Mouse (Mus musculus) cerebellum, adult 2 months (tissue): ENCODE data around the gene Iars. TPM values are rescaled to one million over a fixed set of nuclear protein-coding genes. Genes with fewer than 3 reads are reported as not detected.

Experiments used
- DNase-seq, 2 experiments: peaks; one replicate each; pipeline ENCODE4 v3.0.0; 2021
- H3K27ac ChIP-seq: fragments of 200-500 bp; 2 replicates; pipeline ENCODE4 v1.5.1; 2012; ENCODE audit warnings: low read length, control low read depth, inconsistent platforms; ENCODE audit not compliant: insufficient read depth
- H3K27me3 ChIP-seq: fragments of 200-500 bp; 2 replicates; pipeline ENCODE4 v1.6.1; 2012; ENCODE audit warnings: inconsistent platforms, mild to moderate bottlenecking, low read length, moderate library complexity; ENCODE audit not compliant: control insufficient read depth, insufficient read depth
- H3K4me1 ChIP-seq: fragments of 200-500 bp; 2 replicates; pipeline ENCODE4 v1.6.1; 2011; ENCODE audit warnings: low read length; ENCODE audit not compliant: control insufficient read depth, insufficient read depth
- H3K4me3 ChIP-seq: fragments of 200-500 bp; replicated peaks from 2 replicates; pipeline ENCODE3; 2011; ENCODE audit warnings: mild to moderate bottlenecking, low read depth, low read length, control low read depth; ENCODE audit not compliant: insufficient read depth
- CTCF ChIP-seq: fragments of 200-500 bp; IDR thresholded peaks from 2 replicates; pipeline ENCODE4 v1.5.1; 2011; ENCODE audit warnings: low read depth, mild to moderate bottlenecking, control low read depth, low read length, moderate library complexity, borderline replicate concordance; ENCODE audit not compliant: insufficient read depth
- POLR2A ChIP-seq: fragments of 200-500 bp; IDR thresholded peaks from 2 replicates; pipeline ENCODE4 v1.6.1; 2011; ENCODE audit warnings: low read length, control low read depth, borderline replicate concordance; ENCODE audit not compliant: insufficient read depth
- WGBS: fragments of 180-500 bp; shearing (Covaris S2); methylation state at CpG from one replicate; pipeline ENCODE4 v1.1.7; 2018; 5-methylcytosine and 5-hydroxymethylcytosine counted together
- polyA plus RNA-seq: library from polyadenylated mRNA; depleted of rRNA; stranded (reverse); fragments of >200 nt; gene quantifications from 2 replicates; pipeline ENCODE4 v1.2.3, GENCODE M21; 2012

Iars gene
- polyA plus RNA-seq, 1 experiment: 45.5 TPM

DNA sequence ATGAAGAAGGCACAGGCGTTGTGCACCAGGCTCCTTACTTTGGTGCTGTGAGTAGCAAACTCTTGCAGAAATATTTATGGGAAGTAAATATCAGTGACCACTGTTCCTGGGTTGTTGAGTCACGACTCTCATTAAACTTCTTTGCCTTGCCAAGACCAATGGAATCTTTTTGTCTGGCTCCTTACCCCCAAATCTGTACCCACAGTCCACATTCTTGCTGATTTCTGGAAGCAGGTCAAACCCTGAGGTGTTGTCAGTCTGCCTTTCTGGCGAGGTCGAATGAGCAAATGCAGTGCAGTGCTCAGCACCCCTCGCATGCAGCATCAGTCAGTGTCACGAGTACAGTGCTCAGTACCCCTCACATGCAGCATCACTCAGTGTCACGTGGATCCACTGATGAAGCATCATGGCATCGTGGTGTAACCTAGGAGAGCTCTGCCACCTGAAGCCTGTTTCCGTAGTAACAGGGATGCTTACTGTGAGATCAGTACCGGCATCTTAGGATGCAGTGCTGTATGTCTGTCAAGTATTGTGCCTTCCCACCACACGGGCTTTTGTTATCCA, 21.4 kb downstream of the Iars start:
- 65% methylated on average over 11 of the region's 11 CpGs for WGBS
- H3K4me1 ChIP-seq: no peaks in the 10 kb centered on the region; the same call in 1 of the 2 replicates
- DNase-seq: no peak
- H3K4me3 ChIP-seq: no peak overlapping the region
- H3K27me3 ChIP-seq: no peaks in the 10 kb centered on the region
- no peak for TF ChIP-seq CTCF
- no peak for TF ChIP-seq POLR2A
- no peak overlapping the region for H3K27ac ChIP-seq

DNA sequence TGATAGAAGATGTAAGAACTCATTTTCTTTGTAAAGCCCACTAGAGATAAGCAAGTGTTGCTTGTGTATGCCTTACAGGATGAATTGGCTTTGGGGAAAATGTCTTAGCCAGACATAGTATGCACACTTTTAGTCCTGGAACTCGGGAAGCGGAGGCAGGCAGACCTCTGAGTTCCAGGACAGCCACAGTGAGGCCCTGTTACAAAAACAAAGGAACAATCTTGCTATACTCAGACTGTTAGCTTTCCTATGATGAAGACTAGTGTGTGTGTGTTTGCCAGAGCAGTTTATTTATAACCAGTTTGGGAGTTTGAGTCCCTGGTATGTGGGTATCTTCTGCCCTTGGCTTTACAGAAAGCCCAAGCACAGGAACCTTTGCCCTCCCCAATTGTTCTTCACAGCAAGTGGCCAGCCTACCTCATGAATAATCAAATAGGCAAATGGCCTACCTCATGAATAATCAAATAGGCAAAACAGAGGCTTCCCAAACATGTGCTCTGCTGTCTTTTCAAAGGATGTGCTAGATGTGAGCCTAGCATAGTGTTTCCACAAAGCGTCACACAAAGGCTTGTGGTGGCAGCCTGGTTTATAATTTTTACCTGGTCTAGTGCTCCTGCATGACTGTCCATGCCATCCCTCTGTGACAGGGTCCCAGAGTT, 24.3 kb downstream of the Iars start:
- no peaks in the 10 kb centered on the region; the same call in 1 of the 2 replicates for H3K4me1 ChIP-seq
- TF ChIP-seq POLR2A (no peak), CTCF (no peak)
- no peak overlapping the region for H3K27ac ChIP-seq
- no peak for DNase-seq
- 41% methylated on average over 3 of the region's 3 CpGs for WGBS
- H3K4me3 ChIP-seq: no peak overlapping the region
- H3K27me3 ChIP-seq: no peaks in the 10 kb centered on the region

DNA sequence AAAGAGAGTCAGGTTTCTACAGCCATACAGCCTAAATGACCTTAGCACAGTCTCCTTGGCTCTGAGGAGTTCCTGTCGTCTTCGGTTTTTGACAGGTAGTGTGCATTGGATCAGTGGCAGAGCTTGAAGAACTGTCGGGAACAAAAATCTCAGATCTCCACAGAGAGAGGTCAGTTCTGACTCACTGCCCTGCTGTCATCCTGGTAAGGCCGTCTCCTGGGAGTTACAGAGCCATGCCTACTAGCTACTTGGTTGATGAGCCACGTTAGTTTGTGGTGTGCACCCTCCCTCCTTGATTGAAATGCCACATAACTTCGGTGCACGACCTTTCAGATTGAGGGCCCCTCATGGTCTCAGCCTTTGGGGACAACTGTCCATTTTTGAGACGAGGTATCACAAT, 26.4 kb downstream of the Iars start:
- no peaks in the 10 kb centered on the region for H3K27me3 ChIP-seq
- no peak overlapping the region for H3K27ac ChIP-seq
- no peak for DNase-seq
- no peak overlapping the region for H3K4me3 ChIP-seq
- 86% methylated on average over 8 of the region's 8 CpGs for whole genome bisulfite sequencing
- no peaks in the 10 kb centered on the region; the same call in 1 of the 2 replicates for H3K4me1 ChIP-seq
- TF ChIP-seq POLR2A (no peak), CTCF (no peak)

DNA sequence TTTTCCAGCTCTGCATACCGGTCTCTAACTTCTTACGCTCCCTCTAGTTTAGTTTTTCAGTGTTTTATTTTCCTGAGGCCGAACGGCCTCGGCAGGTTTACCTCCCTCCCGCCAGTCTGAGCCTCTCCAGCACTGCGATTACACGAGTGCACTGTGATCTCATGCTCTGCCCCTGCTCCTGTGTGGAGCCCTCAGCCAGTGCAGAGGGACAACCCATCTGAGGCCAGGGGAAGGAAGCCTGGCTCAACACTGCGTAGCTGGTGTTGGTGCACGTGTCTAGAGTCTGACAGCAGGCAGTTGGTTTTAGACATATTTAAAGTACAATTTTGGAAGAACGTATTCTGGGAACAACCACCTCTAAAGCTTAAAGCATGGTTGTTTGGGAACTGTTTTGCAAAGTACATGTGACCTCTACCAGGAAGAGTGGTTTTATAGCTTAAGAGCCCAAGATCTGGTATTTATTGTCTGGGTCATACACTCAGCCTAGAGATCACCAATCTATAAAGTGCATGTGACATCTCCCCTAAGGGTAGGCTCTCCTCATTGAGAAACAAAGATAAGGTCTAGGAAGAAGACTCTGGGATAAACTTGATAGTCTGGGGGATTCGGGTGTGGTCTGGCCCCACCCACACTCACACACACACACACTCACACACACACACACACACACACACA, 30.3 kb downstream of the Iars start:
- no peaks in the 10 kb centered on the region for H3K4me1 ChIP-seq
- whole genome bisulfite sequencing: 95% methylated on average over 12 of the region's 12 CpGs
- H3K27ac ChIP-seq: no peak overlapping the region
- H3K27me3 ChIP-seq: no peaks in the 10 kb centered on the region
- H3K4me3 ChIP-seq: no peak overlapping the region
- TF ChIP-seq POLR2A (no peak), CTCF (no peak)
- no peak for DNase-seq

DNA sequence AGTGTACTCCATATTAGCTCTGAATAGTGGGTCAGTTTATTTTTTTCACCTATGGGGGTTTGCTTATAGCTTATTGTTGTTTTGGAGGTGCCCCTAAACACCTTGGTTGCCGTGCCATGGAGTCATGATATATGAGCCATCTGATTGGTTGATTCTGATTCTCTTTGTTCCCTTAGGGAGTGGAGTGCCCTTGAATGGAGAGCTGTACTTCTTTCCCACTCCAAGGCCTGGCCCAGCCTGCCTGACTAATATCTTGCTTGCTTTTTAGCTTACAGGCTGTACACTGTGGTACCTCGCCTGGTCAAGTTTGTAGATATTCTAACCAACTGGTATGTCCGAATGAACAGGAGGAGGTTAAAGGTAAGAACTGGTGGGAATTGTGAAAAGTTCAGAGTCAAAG, 37.4 kb downstream of the Iars start:
- WGBS: 88% methylated on average over 3 of the region's 3 CpGs
- no peak for DNase-seq
- no peak for TF ChIP-seq CTCF

DNA sequence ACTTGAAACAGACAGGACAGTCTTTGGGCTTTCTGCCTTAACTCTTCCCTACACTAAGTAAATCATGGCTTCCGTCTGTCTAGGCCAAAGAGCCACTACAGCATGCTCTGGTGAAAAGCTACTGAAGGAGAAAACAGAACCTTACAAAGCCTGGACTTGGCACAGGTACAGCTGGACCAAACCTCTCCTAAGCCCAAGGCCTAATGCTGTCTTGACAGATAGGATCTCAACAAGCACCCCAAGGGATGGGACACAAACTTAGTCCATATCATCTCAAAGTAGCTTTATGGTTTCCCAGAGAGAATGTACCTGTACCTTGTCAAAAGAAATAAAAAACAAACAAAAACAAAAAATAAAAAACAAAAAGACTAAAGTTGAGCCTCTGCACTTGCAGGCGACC, 54.5 kb downstream of the Iars start:
- TF ChIP-seq POLR2A (no peak), CTCF (no peak)
- H3K4me1 ChIP-seq: no peaks in the 10 kb centered on the region
- H3K4me3 ChIP-seq: no peak overlapping the region
- DNase-seq: no peak
- H3K27ac ChIP-seq: no peak overlapping the region
- H3K27me3 ChIP-seq: no peaks in the 10 kb centered on the region
- 74% methylated on average over 2 of the region's 2 CpGs for WGBS

More for the DNA sequence above, 37.4 kb downstream of the Iars start:
- H3K27me3 ChIP-seq: no peaks in the 10 kb centered on the region
- H3K4me1 ChIP-seq: no peaks in the 10 kb centered on the region
- no peak overlapping the region for H3K27ac ChIP-seq
- H3K4me3 ChIP-seq: no peak overlapping the region

DNA sequence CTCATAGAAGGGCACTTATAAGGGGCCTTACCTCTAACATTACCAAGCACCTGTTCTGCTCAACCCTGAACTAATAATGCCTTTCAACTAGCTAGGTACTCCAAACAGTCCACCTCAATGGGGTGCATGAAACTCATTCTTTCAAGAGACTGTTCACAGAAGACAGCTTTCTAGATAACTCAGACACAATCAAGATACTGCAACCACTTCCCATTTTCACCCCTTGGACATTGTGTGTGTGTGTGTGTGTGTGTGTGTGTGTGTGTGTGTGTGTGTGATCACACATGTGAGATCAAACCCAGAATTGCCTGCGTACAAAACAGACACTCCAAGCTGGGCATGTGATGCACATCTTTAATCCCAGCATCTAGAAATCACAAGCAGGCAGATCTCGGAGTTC, 56.1 kb downstream of the Iars start:
- Histone ChIP-seq H3K4me1 (no peaks in the 10 kb centered on the region), H3K27me3 (no peaks in the 10 kb centered on the region), H3K27ac (no peak overlapping the region), H3K4me3 (no peak overlapping the region)
- no peak for DNase-seq
- TF ChIP-seq CTCF (no peak), POLR2A (no peak)
- WGBS: 90% methylated on average over 2 of the region's 2 CpGs

DNA sequence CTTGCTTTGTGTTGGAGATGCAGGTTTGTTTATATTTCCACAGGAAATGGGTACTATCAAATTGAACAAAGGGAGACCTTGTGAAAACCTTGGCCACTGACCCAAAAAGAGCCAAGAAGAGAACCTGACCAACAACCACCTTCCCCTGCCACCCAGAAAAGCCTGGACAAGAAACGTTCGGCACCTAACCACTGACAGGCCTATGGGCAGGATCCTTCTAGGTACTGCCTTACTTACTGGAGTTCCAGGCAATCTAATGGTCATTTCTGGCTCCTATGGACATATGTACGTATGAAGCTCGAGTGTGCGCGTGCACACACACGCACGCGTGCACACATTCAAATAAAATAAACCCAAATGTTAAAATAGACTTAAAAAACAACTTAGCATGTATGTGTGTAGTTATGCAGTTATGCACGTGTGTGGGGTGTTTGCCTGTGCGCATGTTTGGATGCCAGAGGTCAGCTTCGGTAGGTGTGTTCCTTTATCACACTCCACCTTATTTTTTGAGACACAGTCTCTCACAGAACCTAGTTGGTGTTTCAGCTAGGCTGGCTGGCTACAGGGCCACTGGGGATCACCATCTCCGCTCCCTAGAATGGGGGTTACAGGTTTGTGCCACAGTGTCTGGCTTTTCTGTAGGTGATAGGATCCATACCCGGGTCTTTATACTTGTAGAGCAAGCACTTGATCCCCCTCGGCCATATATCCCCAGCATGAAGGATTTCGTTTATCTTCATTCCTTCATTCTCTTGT, 59.6 kb downstream of the Iars start:
- H3K4me1 ChIP-seq: no peaks in the 10 kb centered on the region
- H3K27me3 ChIP-seq: no peaks in the 10 kb centered on the region
- H3K27ac ChIP-seq: no peak overlapping the region
- DNase-seq: no peak
- no peak overlapping the region for H3K4me3 ChIP-seq
- TF ChIP-seq POLR2A (no peak), CTCF (no peak)
- WGBS: 92% methylated on average over 16 of the region's 16 CpGs
